Mouse (Mus musculus) neural tube, embryonic 10.5 days (tissue): ENCODE measurements around the gene Msn.
A peak's percentile ranks its signal among the peaks of the same experiment; 100 is the strongest.
"Not testable (repeated sequence)": the region's sequence is repeated elsewhere in the genome, so short reads cannot be mapped to it uniquely, and the experiment has no call there.

Source experiments
- DNase-seq: peaks from one replicate; pipeline ENCODE4 v3.0.0-alpha.2; 2017; ENCODE audit warnings: low spot score; ENCODE audit errors: extremely low spot score

Msn gene

GRCm38 (mm10) chrX:96139262-96139661 lies 43.4 kb downstream of the Msn start:
- DNase-seq = no peak

- no peak for DNase-seq
Observed at GRCm38 (mm10) chrX:96144960-96145488, 49.2 kb downstream of the Msn start.

GRCm38 (mm10) chrX:96148217-96148616 lies 52.4 kb downstream of the Msn start:
- no peak for DNase-seq

- DNase-seq = no peak
Observed at GRCm38 (mm10) chrX:96153362-96153761, 57.5 kb downstream of the Msn start.

- no peak for DNase-seq
Observed at GRCm38 (mm10) chrX:96157936-96158335, 62.1 kb downstream of the Msn start.

- DNase-seq = no peak
Observed at GRCm38 (mm10) chrX:96162571-96162970, 66.7 kb downstream of the Msn start.

GRCm38 (mm10) chrX:96171645-96172388 lies 76.0 kb downstream of the Msn start:
- DNase-seq = no peak

- DNase-seq = peak; percentile 15
Observed at GRCm38 (mm10) chrX:96178437-96178836, 82.6 kb downstream of the Msn start.

- no peak for DNase-seq
Observed at GRCm38 (mm10) chrX:96184100-96184732, 88.4 kb downstream of the Msn start.

- not testable (repeated sequence) for DNase-seq
Observed at GRCm38 (mm10) chrX:96205143-96205542, 109.3 kb downstream of the Msn start.

GRCm38 (mm10) chrX:96206872-96207271 lies 111.0 kb downstream of the Msn start:
- no peak for DNase-seq

GRCm38 (mm10) chrX:96218088-96218487 lies 122.2 kb downstream of the Msn start:
- no peak for DNase-seq
